ENCODE assay signal across 23 mouse cellular contexts in genomic region chr12:58536381-58536992, GRCm38 (mm10).
DNase-seq lines count a peak whose midpoint lies in the region; ATAC-seq and TF ChIP-seq lines count a peak whose summit lies in the region.
"Had no signal": no experiment of that assay in that cellular context is flagged by ENCODE, and none has a peak within 500 bp of the region (broad histone marks: within the 10 kb centered on the region; RNA-seq: fewer than 3 reads in every experiment).

No protein-coding gene starts in this region.

- H3K27ac ChIP-seq in hindbrain, embryonic 12.5 days, result no peak overlapping the region
- H3K27ac ChIP-seq in hindbrain, postnatal 0 days, result no peak overlapping the region
- H3K27ac ChIP-seq in neural tube, embryonic 12.5 days, result no peak overlapping the region
- H3K27ac ChIP-seq in neural tube, embryonic 15.5 days (replicated peaks), result no peak overlapping the region
- H3K27ac ChIP-seq in hindbrain, embryonic 14.5 days, result no peak overlapping the region
- H3K27ac ChIP-seq: gastrocnemius, adult 2 months; intestine, embryonic 15.5 days; limb, embryonic 13.5 days; liver, embryonic 13.5 days had no signal

- whole genome bisulfite sequencing in hindbrain, embryonic 12.5 days, result 52% methylated on average over 7 of the region's 7 CpGs
- WGBS in hindbrain, postnatal 0 days, result 46% methylated on average over 7 of the region's 7 CpGs
- 36% methylated on average over 7 of the region's 7 CpGs for WGBS in neural tube, embryonic 12.5 days
- WGBS in neural tube, embryonic 15.5 days, result 33% methylated on average over 7 of the region's 7 CpGs
- 51% methylated on average over 7 of the region's 7 CpGs for WGBS in hindbrain, embryonic 14.5 days

- no peaks in the 10 kb centered on the region for H3K4me1 ChIP-seq in hindbrain, embryonic 12.5 days
- no peaks in the 10 kb centered on the region for H3K4me1 ChIP-seq in hindbrain, postnatal 0 days (ENCODE audit: insufficient read depth, low read length)
- H3K4me1 ChIP-seq in neural tube, embryonic 12.5 days, result no peaks in the 10 kb centered on the region
- peaks cover 4% of the 10 kb centered on the region; the same call in 1 of the 2 replicates for H3K4me1 ChIP-seq in neural tube, embryonic 15.5 days
- H3K4me1 ChIP-seq in hindbrain, embryonic 14.5 days (replicated peaks; ENCODE audit: control insufficient read depth, insufficient read depth, low read length), result no peaks in the 10 kb centered on the region
- H3K4me1 ChIP-seq: intestine, embryonic 15.5 days; liver, embryonic 13.5 days had no signal

- H3K36me3 ChIP-seq in hindbrain, embryonic 12.5 days, result no peaks in the 10 kb centered on the region
- H3K36me3 ChIP-seq in hindbrain, postnatal 0 days (ENCODE audit: insufficient read depth, low read length), result no peaks in the 10 kb centered on the region
- no peaks in the 10 kb centered on the region for H3K36me3 ChIP-seq in neural tube, embryonic 12.5 days
- no peaks in the 10 kb centered on the region for H3K36me3 ChIP-seq in neural tube, embryonic 15.5 days
- no peaks in the 10 kb centered on the region for H3K36me3 ChIP-seq in hindbrain, embryonic 14.5 days (replicated peaks; ENCODE audit: control insufficient read depth, insufficient read depth)
- H3K36me3 ChIP-seq: heart, embryonic 15.5 days; intestine, embryonic 15.5 days; limb, embryonic 13.5 days; liver, embryonic 13.5 days had no signal

- DNase-seq in hindbrain, postnatal 0 days (ENCODE audit: low spot score), result no peak
- DNase-seq in hindbrain, embryonic 14.5 days (ENCODE audit: low spot score), result no peak
- DNase-seq in retina, postnatal 1 day, result peak; percentile 73
- no peak for DNase-seq in spleen, postnatal 10 days (ENCODE audit: low spot score in 2 of 2)
- no peak for DNase-seq in frontal cortex, postnatal 14 days (ENCODE audit: low spot score in 2 of 2)
- DNase-seq: adrenal gland, adult 8-10 months; cerebellum, adult 18-20 months; cerebellum, postnatal 14 days; gastrocnemius, adult 2 months; heart, postnatal 4 days; kidney, adult 9 months; kidney, postnatal 14 days; liver, embryonic 13.5 days; lung, embryonic 14.5 days; lung, postnatal 4 days; thymus, postnatal 14 days had no signal

- no peaks in the 10 kb centered on the region for H3K9me3 ChIP-seq in hindbrain, embryonic 12.5 days (replicated peaks)
- H3K9me3 ChIP-seq in hindbrain, postnatal 0 days (ENCODE audit: low read length), result no peaks in the 10 kb centered on the region
- H3K9me3 ChIP-seq in neural tube, embryonic 12.5 days, result no peaks in the 10 kb centered on the region
- no peaks in the 10 kb centered on the region for H3K9me3 ChIP-seq in neural tube, embryonic 15.5 days (replicated peaks)
- no peaks in the 10 kb centered on the region for H3K9me3 ChIP-seq in hindbrain, embryonic 14.5 days (ENCODE audit: control insufficient read depth, low read length)
- H3K9me3 ChIP-seq: heart, embryonic 15.5 days; intestine, embryonic 15.5 days; limb, embryonic 13.5 days; liver, embryonic 13.5 days had no signal

- no peak overlapping the region for H3K9ac ChIP-seq in hindbrain, embryonic 12.5 days
- no peak overlapping the region for H3K9ac ChIP-seq in hindbrain, postnatal 0 days (replicated peaks; ENCODE audit: low read length)
- H3K9ac ChIP-seq in neural tube, embryonic 12.5 days, result no peak overlapping the region
- H3K9ac ChIP-seq in neural tube, embryonic 15.5 days (replicated peaks), result no peak overlapping the region
- no peak overlapping the region for H3K9ac ChIP-seq in hindbrain, embryonic 14.5 days
- H3K9ac ChIP-seq: heart, embryonic 15.5 days; intestine, embryonic 15.5 days; limb, embryonic 13.5 days; liver, embryonic 13.5 days; lung, embryonic 14.5 days had no signal

- H3K4me3 ChIP-seq in hindbrain, embryonic 12.5 days, result no peak overlapping the region
- no peak overlapping the region for H3K4me3 ChIP-seq in hindbrain, postnatal 0 days (ENCODE audit: low read length)
- H3K4me3 ChIP-seq in neural tube, embryonic 12.5 days, result no peak overlapping the region
- no peak overlapping the region for H3K4me3 ChIP-seq in neural tube, embryonic 15.5 days (replicated peaks)
- H3K4me3 ChIP-seq in hindbrain, embryonic 14.5 days (replicated peaks; ENCODE audit: low read length), result no peak overlapping the region
- H3K4me3 ChIP-seq: gastrocnemius, adult 2 months; heart, embryonic 15.5 days; intestine, embryonic 15.5 days; limb, embryonic 13.5 days; liver, embryonic 13.5 days had no signal

- ATAC-seq in hindbrain, embryonic 12.5 days (ENCODE audit: low FRiP score), result peak; percentile 90
- ATAC-seq in hindbrain, postnatal 0 days, result no peak
- ATAC-seq in neural tube, embryonic 12.5 days (ENCODE audit: low FRiP score, low read depth), result peak; percentile 82
- no peak for ATAC-seq in neural tube, embryonic 15.5 days (ENCODE audit: low FRiP score)
- peak; percentile 73 for ATAC-seq in hindbrain, embryonic 14.5 days (ENCODE audit: low FRiP score)
- ATAC-seq: activated CD4-positive, CD25-positive, alpha-beta regulatory T cell, adult 4 months; intestine, embryonic 15.5 days had no signal

- TF ChIP-seq CTCF in hindbrain, postnatal 0 days (IDR thresholded peaks at IDR 0.05; ENCODE audit: low read depth), result no peak

- no peaks in the 10 kb centered on the region for H3K27me3 ChIP-seq in hindbrain, embryonic 12.5 days
- H3K27me3 ChIP-seq in hindbrain, postnatal 0 days (ENCODE audit: insufficient read depth, low read length), result no peaks in the 10 kb centered on the region
- H3K27me3 ChIP-seq in neural tube, embryonic 12.5 days (replicated peaks), result no peaks in the 10 kb centered on the region
- H3K27me3 ChIP-seq in neural tube, embryonic 15.5 days (replicated peaks), result no peaks in the 10 kb centered on the region
- no peaks in the 10 kb centered on the region for H3K27me3 ChIP-seq in hindbrain, embryonic 14.5 days (ENCODE audit: control insufficient read depth, insufficient read depth, low read length)
- H3K27me3 ChIP-seq: heart, embryonic 15.5 days; intestine, embryonic 15.5 days; limb, embryonic 13.5 days; liver, embryonic 13.5 days had no signal

- H3K4me2 ChIP-seq in hindbrain, embryonic 12.5 days (replicated peaks), result no peak overlapping the region
- no peak overlapping the region for H3K4me2 ChIP-seq in hindbrain, postnatal 0 days (ENCODE audit: low read depth, low read length)
- H3K4me2 ChIP-seq in neural tube, embryonic 12.5 days (replicated peaks), result no peak overlapping the region
- H3K4me2 ChIP-seq in neural tube, embryonic 15.5 days, result no peak overlapping the region
- H3K4me2 ChIP-seq in hindbrain, embryonic 14.5 days (replicated peaks), result no peak overlapping the region
- H3K4me2 ChIP-seq: heart, embryonic 15.5 days; intestine, embryonic 15.5 days; limb, embryonic 13.5 days; liver, embryonic 13.5 days; lung, embryonic 14.5 days had no signal

Comparison
In these comparisons a context has a peak if more than half of its experiments do, and no peak if none do; other contexts are left out.
1. ATAC-seq: peak in hindbrain, embryonic 12.5 days (single experiment), neural tube, embryonic 12.5 days (single experiment) and hindbrain, embryonic 14.5 days (single experiment); none in hindbrain, postnatal 0 days (single experiment) and neural tube, embryonic 15.5 days (single experiment).